Mouse (Mus musculus) liver, adult 2 months (tissue): ENCODE data around the gene Gm42421.

ENCODE experiments used
- CTCF ChIP-seq: fragments of 200-500 bp; IDR thresholded peaks from 2 replicates; pipeline ENCODE4 v1.5.1; 2011; ENCODE audit warnings: low read depth, low read length, control low read depth
- POLR2A ChIP-seq: fragments of 200-500 bp; IDR thresholded peaks from 2 replicates; pipeline ENCODE4 v1.6.1; 2011; ENCODE audit warnings: low read length, control low read depth; ENCODE audit not compliant: insufficient read depth; ENCODE audit errors: extremely low read depth

GRCm38 (mm10) chr5:143959551-143959950 is 31.6 kb downstream of the Gm42421 start:
- no peak for TF ChIP-seq POLR2A
- no peak for TF ChIP-seq CTCF
